Mouse (Mus musculus) embryo, embryonic 11 days (tissue): ENCODE measurements at regions not wholly inside any gene's neighbourhood (a gene's known extent, or its start where the extent isn't known, plus 50 kb on each side); places are given as distances from the start of the nearest gene placed in this dataset.

ENCODE experiments used
- DNase-seq: peaks from one replicate; pipeline ENCODE4 v3.0.0-alpha.2; 2015

- DNase-seq, result no peak
Observed at GRCm38 (mm10) chr6:141041358-141041757, 207.7 kb upstream of the Pde3a start.

- DNase-seq, result no peak
Observed at GRCm38 (mm10) chr6:141041781-141042625, 207.1 kb upstream of the Pde3a start.

- no peak for DNase-seq
Observed at GRCm38 (mm10) chr6:141048271-141048670, 200.8 kb upstream of the Pde3a start.

DNA sequence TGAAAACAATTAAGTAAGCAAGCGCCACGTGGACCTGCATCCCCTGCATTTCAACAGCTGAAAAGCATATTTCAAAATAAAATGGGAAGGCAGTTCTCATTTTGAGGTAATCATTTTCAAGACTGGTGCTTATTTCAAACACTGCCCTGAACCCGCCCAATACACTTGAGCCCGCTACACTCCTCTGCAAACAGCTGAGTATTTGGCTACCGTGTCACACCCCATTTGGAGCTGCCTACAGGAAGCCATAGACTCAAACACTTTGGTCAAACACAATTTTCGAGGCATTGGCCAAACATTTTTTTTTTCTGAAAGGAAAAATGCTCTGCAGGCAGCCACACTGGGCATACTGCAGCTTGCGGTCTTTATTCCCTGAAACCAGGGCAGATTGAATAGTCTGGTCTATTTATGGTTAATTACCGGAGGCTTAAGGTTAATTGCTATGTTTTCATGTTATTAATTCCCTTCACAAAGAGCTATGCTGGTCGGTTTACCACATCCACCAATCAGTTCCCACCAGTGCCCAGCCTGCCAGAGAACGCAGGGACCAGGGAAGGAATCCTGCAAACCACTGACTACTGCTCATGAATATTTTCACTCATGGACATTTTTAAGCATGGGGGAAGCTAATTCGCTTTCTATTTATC lies 198.9 kb upstream of the Pde3a start:
- DNase-seq, result peak; percentile 12

DNA sequence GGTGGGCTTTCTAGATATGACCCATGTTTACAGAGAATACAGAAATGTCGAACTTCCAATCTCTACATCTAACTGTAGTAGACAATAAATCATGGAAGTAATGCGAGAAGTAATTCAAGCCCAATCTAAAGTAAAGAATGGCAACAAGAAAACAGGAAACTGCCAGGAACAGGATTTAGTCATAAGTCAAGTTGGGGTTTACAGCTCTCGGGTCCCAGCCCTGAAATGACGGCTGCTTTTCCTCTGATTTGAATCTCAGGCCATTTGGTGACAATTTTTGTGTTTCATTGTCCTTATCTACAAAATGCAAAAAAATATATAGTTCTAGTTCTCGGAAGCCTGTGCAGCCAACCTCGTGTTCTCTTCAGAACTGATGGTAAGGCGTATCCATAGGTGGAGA lies 195.0 kb upstream of the Pde3a start:
- no peak for DNase-seq

DNA sequence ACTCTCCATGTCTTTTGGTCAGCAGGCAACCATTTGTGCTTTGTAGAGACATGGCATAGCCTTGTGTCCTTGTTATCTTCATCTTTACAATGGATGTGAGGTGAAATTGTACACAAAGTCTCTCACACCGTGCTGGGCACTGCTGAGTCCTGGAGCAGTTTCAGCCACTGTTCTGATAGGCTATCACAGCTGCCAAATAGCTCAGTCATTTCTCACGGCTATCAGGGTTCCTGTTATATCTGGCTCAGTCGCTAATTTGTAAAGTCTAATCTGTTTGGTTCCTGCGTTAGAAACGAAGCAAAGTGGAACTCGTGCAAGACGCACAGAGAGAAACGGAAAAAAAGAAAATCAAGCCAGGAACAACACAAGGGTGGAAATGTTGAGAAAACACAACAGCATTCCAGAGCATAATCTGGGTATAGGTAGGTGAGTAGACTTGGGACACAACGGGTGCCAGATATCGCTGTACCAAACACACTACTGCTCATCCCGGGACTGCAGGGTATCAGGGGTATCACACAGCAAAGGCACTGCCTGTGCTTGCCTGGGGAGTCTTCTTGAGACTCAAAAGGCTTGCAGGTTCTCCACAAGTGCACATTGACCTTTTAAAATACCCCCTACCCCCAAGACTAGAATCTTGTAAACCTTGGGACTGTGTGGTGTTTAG lies 189.7 kb upstream of the Pde3a start:
- DNase-seq, result no peak

GRCm38 (mm10) chr6:141065724-141066123 lies 183.3 kb upstream of the Pde3a start:
- DNase-seq, result no peak

GRCm38 (mm10) chr6:141068861-141069467 lies 180.1 kb upstream of the Pde3a start:
- DNase-seq, result no peak

GRCm38 (mm10) chr6:141069896-141070295 lies 179.2 kb upstream of the Pde3a start:
- no peak for DNase-seq

- no peak for DNase-seq
Observed at GRCm38 (mm10) chr6:141071507-141071906, 177.6 kb upstream of the Pde3a start.

GRCm38 (mm10) chr6:141091076-141091780 lies 157.8 kb upstream of the Pde3a start:
- DNase-seq, result peak; percentile 24

- peak; percentile 7 for DNase-seq
Observed at GRCm38 (mm10) chr6:141091781-141092140, 157.3 kb upstream of the Pde3a start.

- peak; percentile 41 for DNase-seq
Observed at GRCm38 (mm10) chr6:141097338-141098122, 151.5 kb upstream of the Pde3a start.

DNA sequence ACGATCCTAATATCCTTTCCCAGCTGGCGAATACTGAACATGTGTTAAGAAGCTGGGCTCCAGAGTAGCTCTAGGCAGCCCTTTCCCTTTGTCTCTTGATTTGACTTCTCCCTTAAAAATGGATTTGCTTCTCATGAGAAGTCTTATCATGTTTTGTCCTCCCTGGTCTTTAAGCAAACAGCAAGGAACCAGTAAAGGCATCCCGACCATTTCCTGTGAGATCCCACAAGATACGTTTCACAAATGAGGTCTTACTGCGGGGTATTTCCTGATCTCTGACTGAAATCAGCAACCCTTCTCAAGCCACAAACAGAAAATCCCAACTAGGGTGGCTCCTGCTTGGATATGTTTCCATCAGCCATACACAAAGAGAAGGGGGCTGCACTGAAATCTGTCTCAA lies 130.8 kb upstream of the Pde3a start:
- DNase-seq, result peak; percentile 31

DNA sequence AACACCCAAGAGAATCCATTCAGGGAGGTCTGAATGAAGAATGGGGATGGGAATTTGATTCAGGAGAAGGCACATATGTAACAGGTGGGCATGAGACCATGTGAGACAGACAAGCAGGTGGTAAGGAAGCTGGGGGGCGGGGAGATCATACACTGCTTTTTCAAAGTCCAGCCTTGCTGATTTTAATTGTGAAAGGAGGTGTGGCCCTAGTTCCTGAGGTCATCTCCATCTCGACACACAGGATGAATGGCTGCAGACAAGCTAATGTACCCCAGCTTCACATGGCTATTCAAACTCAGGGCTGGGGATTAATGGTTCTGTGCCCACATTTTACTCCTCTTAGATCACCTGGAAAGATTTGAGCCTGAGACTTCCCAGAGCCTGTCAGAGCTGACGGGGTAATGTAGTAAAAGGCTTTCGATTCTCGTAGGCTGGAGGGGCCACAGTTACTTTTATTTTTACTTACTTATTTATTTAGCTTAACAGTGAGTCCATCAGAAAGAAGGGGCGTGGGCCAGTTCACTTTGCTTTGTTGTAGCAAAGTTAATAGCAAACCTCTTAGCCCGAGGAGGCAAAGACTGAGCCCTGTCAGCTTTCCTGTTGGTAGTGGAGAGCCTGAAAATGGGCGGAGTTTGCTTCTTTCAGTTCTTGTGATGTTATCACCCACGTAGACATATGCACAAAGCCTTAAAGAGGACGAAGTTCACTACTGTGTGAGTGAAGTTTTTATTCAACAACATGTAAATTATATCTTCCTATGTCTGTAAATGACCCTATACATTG lies 122.3 kb upstream of the Pde3a start:
- no peak for DNase-seq

DNA sequence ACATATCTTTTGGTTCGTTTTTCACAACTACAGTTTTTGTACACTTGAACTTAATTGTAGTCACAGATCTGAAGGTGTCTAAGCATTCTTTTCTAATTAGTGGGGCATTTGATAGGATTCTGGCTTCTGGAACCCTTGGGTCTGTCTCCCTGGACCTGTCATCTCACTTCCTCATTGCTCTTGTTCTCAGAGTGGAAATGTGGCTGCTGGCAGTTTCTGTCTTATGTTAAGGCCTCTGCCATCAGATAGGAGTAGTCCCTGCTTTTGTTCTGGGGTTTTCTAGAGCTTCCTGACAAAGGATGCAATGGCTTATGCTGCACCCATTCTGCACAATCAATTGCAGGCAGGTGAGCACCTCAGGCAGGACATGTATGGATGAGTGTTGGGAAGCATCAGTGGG lies 119.5 kb upstream of the Pde3a start:
- DNase-seq, result no peak

DNA sequence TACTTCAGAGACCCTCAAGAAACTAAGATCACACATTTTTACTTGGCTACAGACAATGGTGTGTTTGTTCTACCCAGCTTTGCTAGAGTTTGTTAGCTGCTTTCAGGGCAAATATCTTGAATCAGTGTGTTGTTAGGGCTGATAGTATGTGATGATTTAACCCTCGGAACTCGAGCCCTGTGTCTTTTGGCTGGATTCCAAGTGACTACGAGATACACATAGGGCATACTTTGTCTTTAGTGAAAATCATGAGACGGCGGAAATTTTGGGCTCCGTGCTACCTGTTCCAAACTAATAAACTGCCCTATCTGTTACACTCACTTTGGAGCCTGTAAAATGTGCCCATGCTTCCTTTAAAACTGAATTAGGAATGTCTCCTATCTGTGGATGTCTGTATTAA lies 114.9 kb upstream of the Pde3a start:
- peak; percentile 15 for DNase-seq

DNA sequence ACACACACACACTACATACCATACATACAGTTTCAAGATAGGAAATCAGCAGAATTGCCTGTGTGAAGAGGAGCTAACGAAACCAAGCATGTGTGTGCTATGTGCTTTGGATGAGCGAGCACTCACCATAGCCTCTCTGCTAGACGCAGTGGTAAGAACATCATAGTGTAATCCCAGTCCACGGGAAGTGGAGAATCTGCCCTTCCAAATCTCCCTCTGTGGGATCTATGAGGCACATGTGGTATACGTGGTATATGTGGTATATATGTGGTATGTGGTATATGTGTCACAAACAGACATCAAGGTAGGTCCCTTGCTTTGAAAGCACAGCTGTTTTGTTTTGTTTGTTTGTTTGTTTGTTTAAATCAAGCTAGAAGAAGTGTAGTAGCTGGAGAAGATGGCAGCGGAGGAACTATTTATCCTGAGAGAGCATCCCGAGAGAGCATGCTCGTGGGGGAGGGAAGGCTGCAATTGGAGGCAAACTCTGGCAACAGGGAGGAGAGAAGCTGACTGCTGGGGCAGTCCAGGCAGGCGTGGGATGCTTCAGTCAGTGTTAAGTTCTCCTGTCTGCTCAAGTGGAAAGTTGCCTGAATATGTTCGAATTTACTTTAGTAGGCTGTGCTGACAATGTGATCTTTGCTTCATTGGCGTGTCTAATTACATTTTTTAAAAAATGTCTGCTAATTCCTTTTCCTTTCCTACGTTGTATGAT lies 112.2 kb upstream of the Pde3a start:
- DNase-seq, result peak; percentile 7

GRCm38 (mm10) chr6:141141016-141141415 lies 108.1 kb upstream of the Pde3a start:
- DNase-seq, result no peak

- peak; percentile 9 for DNase-seq
Observed at GRCm38 (mm10) chr6:141148417-141149169, 100.5 kb upstream of the Pde3a start.
